Comparison of ENCODE assay signal across 8 mouse cellular contexts in genomic region chr8:120487377-120487728, GRCm38 (mm10).
DNase-seq lines count a peak whose midpoint lies in the region; ATAC-seq lines count a peak whose summit lies in the region.

No protein-coding gene starts in this region.

- 1% methylated on average over 30 of the region's 34 CpGs for WGBS in embryonic facial prominence, embryonic 11.5 days
- under 1% methylated on average over 30 of the region's 34 CpGs for WGBS in hindbrain, embryonic 16.5 days
- WGBS in lung, embryonic 16.5 days, result under 1% methylated on average over 23 of the region's 34 CpGs
- under 1% methylated on average over 34 of the region's 34 CpGs for WGBS in stomach, embryonic 16.5 days

- no peaks in the 10 kb centered on the region; the same call in none of the 2 replicates for H3K27me3 ChIP-seq in embryonic facial prominence, embryonic 11.5 days (ENCODE audit: control insufficient read depth, insufficient read depth, low read length)
- H3K27me3 ChIP-seq in hindbrain, embryonic 16.5 days (replicated peaks; ENCODE audit: control insufficient read depth, insufficient read depth, low read length), result no peaks in the 10 kb centered on the region
- no peaks in the 10 kb centered on the region for H3K27me3 ChIP-seq in lung, embryonic 16.5 days (ENCODE audit: control insufficient read depth, insufficient read depth, low read depth, low read length)
- no peaks in the 10 kb centered on the region for H3K27me3 ChIP-seq in stomach, embryonic 16.5 days (ENCODE audit: control insufficient read depth, insufficient read depth, low read length)

- peak overlapping the region; percentile 94 for H3K27ac ChIP-seq in embryonic facial prominence, embryonic 11.5 days (replicated peaks; ENCODE audit: low read depth, low read length)
- H3K27ac ChIP-seq in hindbrain, embryonic 16.5 days (ENCODE audit: low read depth, low read length), result peak overlapping the region; percentile 100
- H3K27ac ChIP-seq in lung, embryonic 16.5 days (ENCODE audit: low read length), result peak overlapping the region; percentile 97
- peak overlapping the region; percentile 94 for H3K27ac ChIP-seq in stomach, embryonic 16.5 days (ENCODE audit: low read length)

- peak overlapping the region; percentile 64 for H3K4me3 ChIP-seq in embryonic facial prominence, embryonic 11.5 days (ENCODE audit: low read depth, low read length)
- H3K4me3 ChIP-seq in hindbrain, embryonic 16.5 days (ENCODE audit: low read length), result peak overlapping the region; percentile 83
- peak overlapping the region; percentile 65 for H3K4me3 ChIP-seq in lung, embryonic 16.5 days (ENCODE audit: low read length)
- H3K4me3 ChIP-seq in stomach, embryonic 16.5 days (replicated peaks; ENCODE audit: low read length), result peak overlapping the region; percentile 74

- H3K4me2 ChIP-seq in embryonic facial prominence, embryonic 11.5 days (ENCODE audit: low read depth, low read length), result peak overlapping the region; percentile 99
- peak overlapping the region; percentile 94 for H3K4me2 ChIP-seq in hindbrain, embryonic 16.5 days (ENCODE audit: low read length)
- peak overlapping the region; percentile 98 for H3K4me2 ChIP-seq in lung, embryonic 16.5 days (ENCODE audit: low read depth, low read length)
- peak overlapping the region; percentile 98 for H3K4me2 ChIP-seq in stomach, embryonic 16.5 days (ENCODE audit: low read depth, low read length)

- no peaks in the 10 kb centered on the region for H3K9me3 ChIP-seq in embryonic facial prominence, embryonic 11.5 days (replicated peaks; ENCODE audit: control insufficient read depth, low read length)
- H3K9me3 ChIP-seq in hindbrain, embryonic 16.5 days (ENCODE audit: control insufficient read depth, low read length), result no peaks in the 10 kb centered on the region
- H3K9me3 ChIP-seq in lung, embryonic 16.5 days (ENCODE audit: control insufficient read depth, low read length), result no peaks in the 10 kb centered on the region
- no peaks in the 10 kb centered on the region for H3K9me3 ChIP-seq in stomach, embryonic 16.5 days (replicated peaks; ENCODE audit: control insufficient read depth, low read length)

- H3K4me1 ChIP-seq in embryonic facial prominence, embryonic 11.5 days (ENCODE audit: control insufficient read depth, insufficient read depth, low read length), result peaks cover 25% of the 10 kb centered on the region
- H3K4me1 ChIP-seq in hindbrain, embryonic 16.5 days (ENCODE audit: control insufficient read depth, insufficient read depth, low read depth, low read length), result peaks cover 58% of the 10 kb centered on the region
- H3K4me1 ChIP-seq in lung, embryonic 16.5 days (replicated peaks; ENCODE audit: control insufficient read depth, insufficient read depth, low read length), result peaks cover 61% of the 10 kb centered on the region
- peaks cover 65% of the 10 kb centered on the region for H3K4me1 ChIP-seq in stomach, embryonic 16.5 days (ENCODE audit: control insufficient read depth, insufficient read depth, low read length)

- no peak for ATAC-seq in embryonic facial prominence, embryonic 11.5 days (replicated peaks; ENCODE audit: insufficient number of reproducible peaks, low FRiP score, low TSS enrichment, low read depth)
- peak; percentile 12 for ATAC-seq in hindbrain, embryonic 16.5 days
- ATAC-seq in lung, embryonic 16.5 days (ENCODE audit: low read depth), result peak; percentile 35
- ATAC-seq in stomach, embryonic 16.5 days (ENCODE audit: insufficient read depth, low FRiP score), result peak; percentile 22; the same call in 1 of the 2 replicates

- DNase-seq in thymus, postnatal 14 days, result peak; percentile 77
- DNase-seq in thymus, postnatal 10 days (ENCODE audit: low spot score in 2 of 2), result no peak
- no peak for DNase-seq in embryonic facial prominence, embryonic 11.5 days (ENCODE audit: low spot score)
- no peak for DNase-seq in ovary, adult 18-20 months (ENCODE audit: low spot score)
- DNase-seq in MN1 (ENCODE audit: low spot score), result no peak

- no peaks in the 10 kb centered on the region for H3K36me3 ChIP-seq in embryonic facial prominence, embryonic 11.5 days (replicated peaks; ENCODE audit: control insufficient read depth, insufficient read depth, low read depth, low read length)
- no peaks in the 10 kb centered on the region for H3K36me3 ChIP-seq in hindbrain, embryonic 16.5 days (ENCODE audit: control insufficient read depth, insufficient read depth, low read length)
- H3K36me3 ChIP-seq in lung, embryonic 16.5 days (ENCODE audit: control insufficient read depth, insufficient read depth, low read length), result no peaks in the 10 kb centered on the region
- no peaks in the 10 kb centered on the region for H3K36me3 ChIP-seq in stomach, embryonic 16.5 days (ENCODE audit: control insufficient read depth, insufficient read depth, low read length)

- peak overlapping the region; percentile 81 for H3K9ac ChIP-seq in embryonic facial prominence, embryonic 11.5 days (replicated peaks; ENCODE audit: low read length)
- H3K9ac ChIP-seq in hindbrain, embryonic 16.5 days (ENCODE audit: low read depth, low read length), result peak overlapping the region; percentile 88
- peak overlapping the region; percentile 87 for H3K9ac ChIP-seq in lung, embryonic 16.5 days (ENCODE audit: low read length)
- H3K9ac ChIP-seq in stomach, embryonic 16.5 days (ENCODE audit: low read length), result peak overlapping the region; percentile 88
